Mouse (Mus musculus): ENCODE data around the gene Chd2.

- TF ChIP-seq MAFK (IDR thresholded peaks at IDR 0.05; ENCODE audit: insufficient read depth, low read depth, low read length): no peak
- no peak for TF ChIP-seq ZC3H11A (IDR thresholded peaks at IDR 0.05; ENCODE audit: borderline replicate concordance, low read depth, low read length)
- TF ChIP-seq CHD2 (IDR thresholded peaks at IDR 0.05; ENCODE audit: low read depth, low read length): no peak
- TF ChIP-seq ZNF384 (IDR thresholded peaks at IDR 0.05; ENCODE audit: low read depth, low read length): no peak
- TF ChIP-seq HCFC1 (IDR thresholded peaks at IDR 0.05; ENCODE audit: borderline replicate concordance, insufficient read depth, low read length): no peak
Observed at GRCm38 (mm10) chr7:73551370-73551769, 9.7 kb upstream of the Chd2 start.
